8 mouse cellular contexts compared by ENCODE assay signal in the genomic region with DNA sequence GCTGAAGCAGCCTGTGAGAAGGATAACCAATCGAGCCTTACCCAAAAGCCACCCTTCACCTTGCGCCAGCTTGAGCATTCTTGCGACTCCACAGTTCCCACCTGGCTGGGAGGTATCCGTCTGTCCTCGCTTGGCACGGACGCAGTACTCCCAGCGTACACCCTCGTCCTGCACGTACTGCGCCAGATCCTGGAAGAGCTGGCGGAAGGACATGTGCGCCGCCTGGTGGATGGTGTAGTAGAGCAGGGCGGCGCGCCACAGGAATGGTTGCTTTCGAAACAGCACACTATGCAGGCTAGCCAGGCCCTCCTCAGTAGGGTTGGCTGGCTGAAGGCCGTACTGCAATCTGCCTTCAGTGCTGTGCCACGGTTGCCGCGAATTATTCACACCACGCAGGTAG. TPM values are rescaled to one million over a fixed set of nuclear protein-coding genes. Genes with fewer than 3 reads are reported as not detected.
A peak's percentile ranks its signal among the peaks of the same experiment; 100 is the strongest.
DNase-seq lines count a peak whose midpoint lies in the region; ATAC-seq and TF ChIP-seq lines count a peak whose summit lies in the region.

No protein-coding gene starts in this region.

- H3K27me3 ChIP-seq in spleen, adult 2 months (ENCODE audit: control insufficient read depth, insufficient read depth, low read length): no peaks in the 10 kb centered on the region
- peaks cover 30% of the 10 kb centered on the region for H3K27me3 ChIP-seq in kidney, embryonic 15.5 days

- H3K4me2 ChIP-seq in kidney, embryonic 15.5 days: no peak overlapping the region

- peak; percentile 44 for ATAC-seq in kidney, embryonic 15.5 days (replicated peaks; ENCODE audit: low FRiP score)

- H3K4me1 ChIP-seq in spleen, adult 2 months (ENCODE audit: control insufficient read depth, insufficient read depth, insufficient read length): peaks cover 7% of the 10 kb centered on the region
- no peaks in the 10 kb centered on the region for H3K4me1 ChIP-seq in embryonic fibroblast, embryonic 13.5 days (ENCODE audit: control insufficient read depth, insufficient read depth, low read length)
- H3K4me1 ChIP-seq in kidney, embryonic 15.5 days: peaks cover 14% of the 10 kb centered on the region

- WGBS in spleen, adult 2 months: 61% methylated on average over 23 of the region's 23 CpGs
- 27% methylated on average over 23 of the region's 23 CpGs for WGBS in kidney, embryonic 15.5 days

- TF ChIP-seq POLR2A in spleen, adult 2 months (IDR thresholded peaks at IDR 0.05; ENCODE audit: low read depth, low read length): no peak
- TF ChIP-seq POLR2A in embryonic fibroblast, embryonic 13.5 days (IDR thresholded peaks at IDR 0.05; ENCODE audit: low read depth, low read length): no peak

- H3K9me3 ChIP-seq in kidney, embryonic 15.5 days (replicated peaks): no peaks in the 10 kb centered on the region

- peak; percentile 73; the same call in 1 of the 2 replicates for TF ChIP-seq CTCF in spleen, adult 2 months (IDR thresholded peaks at IDR 0.05; ENCODE audit: extremely low read depth, insufficient read depth, insufficient read length, insufficient replicate concordance)
- peak; percentile 94 for TF ChIP-seq CTCF in embryonic fibroblast, embryonic 13.5 days (IDR thresholded peaks at IDR 0.05; ENCODE audit: borderline replicate concordance, insufficient read depth, low read length)

- H3K27ac ChIP-seq in spleen, adult 2 months (ENCODE audit: insufficient read depth, low read length): no peak overlapping the region
- H3K27ac ChIP-seq in embryonic fibroblast, embryonic 13.5 days (ENCODE audit: insufficient read depth, low read length): no peak overlapping the region
- no peak overlapping the region for H3K27ac ChIP-seq in kidney, embryonic 15.5 days

- no peak overlapping the region for H3K9ac ChIP-seq in kidney, embryonic 15.5 days

- no peaks in the 10 kb centered on the region for H3K36me3 ChIP-seq in spleen, adult 2 months (ENCODE audit: control insufficient read depth, insufficient read depth, low read length)
- peaks cover 12% of the 10 kb centered on the region for H3K36me3 ChIP-seq in kidney, embryonic 15.5 days

- no peak overlapping the region for H3K4me3 ChIP-seq in spleen, adult 2 months (ENCODE audit: extremely low read depth, insufficient read depth, insufficient read length)
- H3K4me3 ChIP-seq in embryonic fibroblast, embryonic 13.5 days (ENCODE audit: insufficient read depth, low read length): no peak overlapping the region
- no peak overlapping the region for H3K4me3 ChIP-seq in kidney, embryonic 15.5 days (replicated peaks)

- peak; percentile 67 to 85 for DNase-seq in adrenal gland, adult (ENCODE audit: inconsistent age in 2 of 2, low spot score in 1 of 2)
- DNase-seq in adrenal gland, postnatal 4 days (ENCODE audit: low spot score in 2 of 2): no peak
- DNase-seq in spleen, adult 2 months (ENCODE audit: low read depth in 1 of 2, low spot score in 2 of 2): peak in 1 of 2 experiments; percentile 41
- no peak for DNase-seq in spleen, adult 12 weeks (ENCODE audit: low spot score)
- peak; percentile 77 to 80 for DNase-seq in lung, postnatal 4 days
- DNase-seq in frontal cortex, postnatal 10 days (ENCODE audit: low spot score in 2 of 2): no peak

RNA-seq across cellular contexts. Expression of gene 4931428F04Rik, which starts 6.6 kb away (rescaled TPM):
- 10 to 100 TPM in 1 of 2 experiments, 1 to 10 TPM in 1; 9.1 to 10.4 TPM for total RNA-seq in adrenal gland, postnatal 4 days (2021)
- polyA plus RNA-seq in spleen, adult 2 months (2012; rRNA removed): 3.7 and 3.9 TPM in 2 replicates
- polyA plus RNA-seq in embryonic fibroblast, embryonic 13.5 days (2011; ENCODE audit: insufficient read length, low read depth, missing spikeins): 5.2 and 6.2 TPM in 2 replicates
- polyA plus RNA-seq in kidney, embryonic 15.5 days (2015; fragmentation: Nextera tagmentation; extraction: Ambion mirVana): 10.6 and 12.6 TPM in 2 replicates

RNA-seq across cellular contexts. Expression of gene Nol3, which starts 7.1 kb away (rescaled TPM):
- 1 to 10 TPM; 1.8 to 2.7 TPM for total RNA-seq in adrenal gland, postnatal 4 days (2021)
- 0.53 and 0.70 TPM in 2 replicates for polyA plus RNA-seq in spleen, adult 2 months (2012; rRNA removed)
- polyA plus RNA-seq in embryonic fibroblast, embryonic 13.5 days (2011; ENCODE audit: insufficient read length, low read depth, missing spikeins): 3.0 and 3.4 TPM in 2 replicates
- 0.84 and 1.1 TPM in 2 replicates for polyA plus RNA-seq in kidney, embryonic 15.5 days (2015; fragmentation: Nextera tagmentation; extraction: Ambion mirVana)

RNA-seq across cellular contexts. Expression of gene Exoc3l, which starts 12.8 kb away (rescaled TPM):
- 10 to 100 TPM; 25.7 to 30.9 TPM for total RNA-seq in adrenal gland, postnatal 4 days (2021)
- polyA plus RNA-seq in spleen, adult 2 months (2012; rRNA removed): 21.4 and 23.4 TPM in 2 replicates
- 0.55 TPM in 1 of 2 replicates, not detected in the other for polyA plus RNA-seq in embryonic fibroblast, embryonic 13.5 days (2011; ENCODE audit: insufficient read length, low read depth, missing spikeins)
- 21.6 and 25.4 TPM in 2 replicates for polyA plus RNA-seq in kidney, embryonic 15.5 days (2015; fragmentation: Nextera tagmentation; extraction: Ambion mirVana)

RNA-seq across cellular contexts. Expression of gene Hsf4, which starts 13.5 kb away (rescaled TPM):
- under 1 TPM; 0.42 to 0.53 TPM for total RNA-seq in adrenal gland, postnatal 4 days (2021)
- 2.5 and 2.7 TPM in 2 replicates for polyA plus RNA-seq in spleen, adult 2 months (2012; rRNA removed)
- polyA plus RNA-seq in embryonic fibroblast, embryonic 13.5 days (2011; ENCODE audit: insufficient read length, low read depth, missing spikeins): 1.2 and 1.7 TPM in 2 replicates
- 0.12 and 0.13 TPM in 2 replicates for polyA plus RNA-seq in kidney, embryonic 15.5 days (2015; fragmentation: Nextera tagmentation; extraction: Ambion mirVana)

RNA-seq across cellular contexts. Expression of gene E2f4, which starts 14.4 kb away (rescaled TPM):
- total RNA-seq in adrenal gland, postnatal 4 days (2021): 10 to 100 TPM; 50.5 to 55.7 TPM
- 165 and 202 TPM in 2 replicates for polyA plus RNA-seq in spleen, adult 2 months (2012; rRNA removed)
- 42.6 and 43.9 TPM in 2 replicates for polyA plus RNA-seq in embryonic fibroblast, embryonic 13.5 days (2011; ENCODE audit: insufficient read length, low read depth, missing spikeins)
- polyA plus RNA-seq in kidney, embryonic 15.5 days (2015; fragmentation: Nextera tagmentation; extraction: Ambion mirVana): 88.8 and 103 TPM in 2 replicates

Comparison
In these comparisons a context has a peak if more than half of its experiments do, and no peak if none do; other contexts are left out.
1. DNase-seq: peak in adrenal gland, adult (2 of 2) and lung, postnatal 4 days (2 of 2); none in adrenal gland, postnatal 4 days (0 of 2), spleen, adult 12 weeks (single experiment) and frontal cortex, postnatal 10 days (0 of 2).
2. RNA of gene Exoc3l, which starts 12.8 kb away (polyA plus RNA-seq): 21.6 to 25.4 TPM in kidney, embryonic 15.5 days and 21.4 to 23.4 TPM in spleen, adult 2 months; 0.55 TPM in embryonic fibroblast, embryonic 13.5 days; every median in the first group is over 10 times any median in the second.